Mouse (Mus musculus): ENCODE data around the gene Col26a1. TPM values are rescaled to one million over a fixed set of nuclear protein-coding genes. Genes with fewer than 3 reads are reported as not detected.

Col26a1 gene
- polyA plus RNA-seq, 1 experiment from 2014 or later = 15.3 TPM

DNA sequence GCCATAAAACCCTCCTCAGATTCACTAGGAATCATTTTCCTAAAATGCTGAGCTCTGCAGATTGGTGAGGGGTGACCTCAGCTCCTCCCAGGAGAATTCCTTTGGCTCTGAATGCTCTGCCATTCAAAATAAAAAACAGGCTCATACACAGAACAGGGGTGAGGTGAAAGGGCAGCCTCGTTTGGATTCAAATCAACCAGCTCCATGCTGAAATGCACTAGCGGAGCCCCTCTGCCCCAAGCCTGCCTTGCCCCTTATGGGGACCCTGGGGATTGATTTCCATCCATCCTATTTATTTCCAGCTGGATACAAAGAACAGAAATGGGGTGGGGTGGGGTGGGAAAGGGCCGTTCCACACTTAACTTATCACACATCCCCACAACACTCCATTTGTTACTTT, 52.9 kb downstream of the Col26a1 start:
- 70% methylated on average over 3 of the region's 3 CpGs for WGBS
- H3K36me3 ChIP-seq = no peaks in the 10 kb centered on the region
- H3K27me3 ChIP-seq = no peaks in the 10 kb centered on the region
- no peak for ATAC-seq (replicated peaks)
- H3K4me2 ChIP-seq (replicated peaks) = no peak overlapping the region
- H3K9me3 ChIP-seq = no peaks in the 10 kb centered on the region
- H3K4me3 ChIP-seq = no peak overlapping the region
- no peak overlapping the region for H3K27ac ChIP-seq (replicated peaks)
- no peak overlapping the region for H3K9ac ChIP-seq (replicated peaks)
- no peaks in the 10 kb centered on the region for H3K4me1 ChIP-seq

DNA sequence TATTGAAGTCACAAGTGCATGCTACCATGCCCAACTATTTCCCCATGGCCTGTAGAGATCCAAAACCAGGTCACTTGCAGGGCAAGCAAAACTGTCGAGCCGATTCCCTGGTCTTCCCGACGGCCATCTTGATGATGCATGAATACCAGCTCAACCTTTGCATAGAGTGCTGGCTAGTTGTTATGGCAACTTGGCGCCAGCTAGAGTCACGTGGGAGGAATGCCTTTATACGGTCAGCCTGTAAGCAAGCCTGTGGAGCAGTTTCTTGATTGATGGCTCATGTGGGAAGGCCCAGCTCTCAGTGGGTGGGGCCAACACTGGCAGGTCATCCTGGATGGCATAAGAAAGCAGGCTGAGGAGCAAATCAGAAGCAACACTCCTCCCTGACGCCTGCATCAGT, 61.0 kb downstream of the Col26a1 start:
- Histone ChIP-seq H3K9ac (replicated peaks) (no peak overlapping the region), H3K9me3 (no peaks in the 10 kb centered on the region), H3K27me3 (no peaks in the 10 kb centered on the region), H3K4me2 (replicated peaks) (no peak overlapping the region), H3K36me3 (no peaks in the 10 kb centered on the region), H3K4me1 (no peaks in the 10 kb centered on the region), H3K27ac (replicated peaks) (no peak overlapping the region), H3K4me3 (no peak overlapping the region)
- WGBS = 84% methylated on average over 8 of the region's 8 CpGs
- ATAC-seq (replicated peaks) = no peak

- Histone ChIP-seq H3K4me1 (no peaks in the 10 kb centered on the region), H3K4me2 (replicated peaks) (no peak overlapping the region), H3K36me3 (no peaks in the 10 kb centered on the region), H3K27me3 (no peaks in the 10 kb centered on the region), H3K27ac (replicated peaks) (no peak overlapping the region), H3K9me3 (no peaks in the 10 kb centered on the region), H3K9ac (replicated peaks) (no peak overlapping the region), H3K4me3 (no peak overlapping the region)
- ATAC-seq (replicated peaks) = no peak
- 71% methylated on average over 2 of the region's 2 CpGs for WGBS
Observed at GRCm38 (mm10) chr5:136820911-136821310, 62.1 kb downstream of the Col26a1 start.

DNA sequence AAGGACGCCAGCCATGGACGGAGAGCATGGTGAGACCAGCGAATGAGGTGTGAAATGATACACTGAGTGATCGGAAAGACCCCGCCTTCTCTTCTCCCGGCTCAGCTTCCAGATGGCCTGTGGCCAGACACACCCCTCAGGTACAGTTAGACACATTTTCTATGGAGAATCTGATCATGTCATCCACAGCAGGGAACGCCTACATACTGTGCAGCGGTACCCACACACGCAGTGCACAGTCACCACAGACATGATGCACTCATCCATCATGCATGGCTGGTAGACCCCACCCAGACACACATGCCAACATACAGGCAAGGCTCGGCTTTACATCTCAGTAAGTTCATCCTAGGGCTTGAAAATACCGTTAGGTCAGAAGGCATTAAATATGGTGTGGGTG, 63.3 kb downstream of the Col26a1 start:
- H3K9ac ChIP-seq (replicated peaks) = no peak overlapping the region
- no peak overlapping the region for H3K27ac ChIP-seq (replicated peaks)
- ATAC-seq (replicated peaks) = no peak
- H3K9me3 ChIP-seq = no peaks in the 10 kb centered on the region
- H3K36me3 ChIP-seq = no peaks in the 10 kb centered on the region
- no peak overlapping the region for H3K4me3 ChIP-seq
- no peak overlapping the region for H3K4me2 ChIP-seq (replicated peaks)
- no peaks in the 10 kb centered on the region for H3K27me3 ChIP-seq
- no peaks in the 10 kb centered on the region for H3K4me1 ChIP-seq
- WGBS = 81% methylated on average over 11 of the region's 11 CpGs

DNA sequence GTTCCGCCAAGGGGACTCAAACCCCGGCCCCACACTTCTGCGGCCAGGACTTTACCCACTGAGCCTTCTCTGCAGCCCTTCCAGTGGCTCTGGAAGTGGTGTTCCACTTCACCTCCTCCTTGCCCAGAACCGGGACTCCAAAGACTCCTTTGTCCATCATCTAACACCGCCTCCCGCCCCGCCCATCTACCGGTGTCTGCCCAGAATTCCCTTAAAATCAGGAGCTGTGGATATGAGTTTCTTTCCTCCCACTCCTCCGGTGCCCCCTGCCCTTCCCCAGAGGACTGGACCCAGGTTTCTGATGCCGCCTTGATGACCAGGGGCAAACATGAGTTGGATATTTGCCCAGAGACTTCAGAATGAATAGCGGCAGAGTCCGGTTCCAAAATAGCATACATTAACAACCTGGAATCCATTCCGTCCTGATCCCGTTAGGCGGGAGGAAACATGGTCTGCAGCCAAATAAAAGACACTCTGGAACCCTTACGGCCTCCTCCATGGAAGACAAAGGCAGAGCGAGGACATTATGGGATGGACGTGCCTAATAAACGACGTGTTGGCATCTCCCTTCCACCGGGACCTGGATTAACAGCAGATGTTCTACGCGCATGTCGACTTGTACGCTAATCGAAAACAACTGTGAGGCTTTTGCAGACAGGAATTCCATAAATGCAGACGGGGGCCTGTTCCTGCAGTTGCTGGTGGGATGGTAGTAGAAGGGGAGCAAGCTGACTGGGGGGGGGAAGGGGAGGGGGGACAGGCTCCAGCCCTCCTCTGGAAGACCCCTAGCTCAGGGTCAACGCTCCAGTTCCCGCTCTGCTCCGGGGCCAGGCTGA, 72.3 kb downstream of the Col26a1 start:
- H3K4me2 ChIP-seq (replicated peaks) = peak overlapping the region; percentile 14; the same call in 1 of the 2 replicates
- no peaks in the 10 kb centered on the region for H3K9me3 ChIP-seq
- ATAC-seq (replicated peaks) = no peak
- H3K27me3 ChIP-seq = no peaks in the 10 kb centered on the region
- 56% methylated on average over 30 of the region's 30 CpGs for WGBS
- H3K9ac ChIP-seq (replicated peaks) = no peak overlapping the region
- H3K4me3 ChIP-seq = no peak overlapping the region
- no peak overlapping the region for H3K27ac ChIP-seq (replicated peaks)
- H3K36me3 ChIP-seq = no peaks in the 10 kb centered on the region
- peaks cover 6% of the 10 kb centered on the region for H3K4me1 ChIP-seq

GRCm38 (mm10) chr5:136806379-136807056, 76.5 kb downstream of the Col26a1 start:
- no peak overlapping the region for H3K9ac ChIP-seq (replicated peaks)
- H3K4me1 ChIP-seq = peaks cover 21% of the 10 kb centered on the region
- H3K27me3 ChIP-seq = no peaks in the 10 kb centered on the region
- WGBS = 78% methylated on average over 16 of the region's 16 CpGs
- no peak overlapping the region for H3K4me2 ChIP-seq (replicated peaks)
- H3K4me3 ChIP-seq = no peak overlapping the region
- no peak overlapping the region for H3K27ac ChIP-seq (replicated peaks)
- no peaks in the 10 kb centered on the region for H3K9me3 ChIP-seq
- no peak for ATAC-seq (replicated peaks)
- H3K36me3 ChIP-seq = no peaks in the 10 kb centered on the region

GRCm38 (mm10) chr5:136805019-136805418, 78.0 kb downstream of the Col26a1 start:
- Histone ChIP-seq H3K4me1 (peaks cover 16% of the 10 kb centered on the region), H3K4me2 (replicated peaks) (no peak overlapping the region), H3K27ac (replicated peaks) (no peak overlapping the region), H3K36me3 (no peaks in the 10 kb centered on the region), H3K9ac (replicated peaks) (no peak overlapping the region), H3K27me3 (no peaks in the 10 kb centered on the region), H3K4me3 (no peak overlapping the region), H3K9me3 (no peaks in the 10 kb centered on the region)
- WGBS = 78% methylated on average over 6 of the region's 6 CpGs
- no peak for ATAC-seq (replicated peaks)

DNA sequence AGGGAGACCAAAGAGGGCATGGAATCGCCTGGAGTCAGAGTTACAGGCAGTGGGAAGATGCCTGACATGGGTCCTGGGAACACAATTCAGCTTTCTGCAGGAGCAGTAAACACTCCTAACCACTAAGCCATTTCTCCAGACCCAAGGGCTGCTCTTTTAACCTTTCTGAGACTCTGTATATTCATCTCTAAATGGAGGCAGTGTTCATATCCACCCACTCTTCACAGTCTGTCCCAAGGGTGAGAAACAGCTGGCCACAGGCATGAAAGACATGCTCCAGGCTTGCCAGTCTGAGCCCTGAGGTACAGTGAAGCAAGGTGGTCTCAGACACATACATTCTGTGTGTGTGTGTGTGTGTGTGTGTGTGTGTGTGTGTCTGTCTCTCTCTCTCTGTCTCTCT, 78.8 kb downstream of the Col26a1 start:
- Histone ChIP-seq H3K27ac (replicated peaks) (0 out of 2 replicates have a peak overlapping the region, but pooled peaks have one; percentile 2), H3K4me3 (no peak overlapping the region), H3K4me2 (replicated peaks) (no peak overlapping the region), H3K36me3 (no peaks in the 10 kb centered on the region), H3K9ac (replicated peaks) (no peak overlapping the region), H3K27me3 (no peaks in the 10 kb centered on the region), H3K9me3 (no peaks in the 10 kb centered on the region), H3K4me1 (peaks cover 16% of the 10 kb centered on the region)
- 44% methylated on average over 1 of the region's 1 CpGs for WGBS
- ATAC-seq (replicated peaks) = no peak

GRCm38 (mm10) chr5:136802732-136803131, 80.3 kb downstream of the Col26a1 start:
- H3K27ac ChIP-seq (replicated peaks) = no peak overlapping the region
- no peaks in the 10 kb centered on the region for H3K9me3 ChIP-seq
- H3K27me3 ChIP-seq = no peaks in the 10 kb centered on the region
- H3K9ac ChIP-seq (replicated peaks) = no peak overlapping the region
- H3K4me3 ChIP-seq = peak overlapping the region; percentile 13
- WGBS = 3% methylated on average over 17 of the region's 17 CpGs
- no peak for ATAC-seq (replicated peaks)
- peaks cover 16% of the 10 kb centered on the region for H3K4me1 ChIP-seq
- H3K4me2 ChIP-seq (replicated peaks) = peak overlapping the region; percentile 34
- no peaks in the 10 kb centered on the region for H3K36me3 ChIP-seq

- H3K9ac ChIP-seq (replicated peaks) = no peak overlapping the region
- no peaks in the 10 kb centered on the region for H3K27me3 ChIP-seq
- H3K4me3 ChIP-seq = no peak overlapping the region
- H3K9me3 ChIP-seq = no peaks in the 10 kb centered on the region
- WGBS = 33% methylated on average over 2 of the region's 2 CpGs
- H3K4me1 ChIP-seq = no peaks in the 10 kb centered on the region
- H3K27ac ChIP-seq (replicated peaks) = no peak overlapping the region
- H3K36me3 ChIP-seq = no peaks in the 10 kb centered on the region
- H3K4me2 ChIP-seq (replicated peaks) = no peak overlapping the region
- no peak for ATAC-seq (replicated peaks)
Observed at GRCm38 (mm10) chr5:136796917-136797316, 86.1 kb downstream of the Col26a1 start.

DNA sequence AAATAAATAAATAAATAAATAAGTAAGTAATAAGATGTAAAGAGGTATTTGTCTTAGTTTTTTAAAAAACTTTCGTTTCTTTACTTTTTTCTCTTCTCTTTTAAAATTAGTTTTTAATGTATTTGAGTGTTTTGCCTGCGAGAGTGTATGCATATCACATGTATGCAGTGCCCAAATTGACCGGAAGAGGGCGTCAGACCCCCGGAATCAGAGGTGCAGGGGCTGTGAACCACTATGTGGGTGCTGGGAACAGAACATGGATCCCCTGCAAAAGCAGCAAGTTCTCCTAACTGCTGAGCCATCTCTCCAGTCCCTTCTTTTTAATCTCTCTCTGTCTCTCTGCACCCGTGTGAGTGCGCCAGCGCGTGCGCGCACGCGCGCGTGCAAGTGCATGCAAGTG, 89.2 kb downstream of the Col26a1 start:
- Histone ChIP-seq H3K27ac (replicated peaks) (no peak overlapping the region), H3K36me3 (no peaks in the 10 kb centered on the region), H3K27me3 (no peaks in the 10 kb centered on the region), H3K4me3 (no peak overlapping the region), H3K4me2 (replicated peaks) (no peak overlapping the region), H3K9ac (replicated peaks) (no peak overlapping the region), H3K9me3 (no peaks in the 10 kb centered on the region), H3K4me1 (peaks cover 10% of the 10 kb centered on the region)
- WGBS = 93% methylated on average over 15 of the region's 15 CpGs
- ATAC-seq (replicated peaks) = no peak

GRCm38 (mm10) chr5:136792541-136792940, 90.5 kb downstream of the Col26a1 start:
- H3K27ac ChIP-seq (replicated peaks) = no peak overlapping the region
- H3K4me2 ChIP-seq (replicated peaks) = no peak overlapping the region
- no peak for ATAC-seq (replicated peaks)
- H3K36me3 ChIP-seq = no peaks in the 10 kb centered on the region
- H3K9ac ChIP-seq (replicated peaks) = no peak overlapping the region
- 87% methylated on average over 10 of the region's 10 CpGs for WGBS
- no peaks in the 10 kb centered on the region for H3K9me3 ChIP-seq
- H3K27me3 ChIP-seq = no peaks in the 10 kb centered on the region
- H3K4me1 ChIP-seq = peaks cover 10% of the 10 kb centered on the region
- H3K4me3 ChIP-seq = no peak overlapping the region

Data from forebrain, embryonic 15.5 days (tissue).